Mouse (Mus musculus) adrenal gland, postnatal 4 days (tissue): ENCODE measurements at regions not wholly inside any gene's neighbourhood (a gene's known extent, or its start where the extent isn't known, plus 50 kb on each side); places are given as distances from the start of the nearest gene placed in this dataset.

Source experiments
- DNase-seq, 2 experiments: peaks; one replicate each; pipeline ENCODE4 v3.0.0; 2021 to 2022; ENCODE audit warnings: low spot score in 2 of 2, mixed read lengths in 2 of 2

- DNase-seq: no peak
These were observed 471.1 kb downstream of the Nuf2 start for GRCm38 (mm10) chr1:169060145-169060544.

GRCm38 (mm10) chr1:169051863-169052257, 479.4 kb downstream of the Nuf2 start:
- DNase-seq: no peak

GRCm38 (mm10) chr1:169051085-169051862, 480.0 kb downstream of the Nuf2 start:
- DNase-seq: no peak

GRCm38 (mm10) chr1:169049846-169050245, 481.4 kb downstream of the Nuf2 start:
- no peak for DNase-seq

- no peak for DNase-seq
These were observed 484.3 kb downstream of the Nuf2 start for GRCm38 (mm10) chr1:169046791-169047525.

- no peak for DNase-seq
These were observed 497.7 kb downstream of the Nuf2 start for GRCm38 (mm10) chr1:169033517-169033916.

GRCm38 (mm10) chr1:169031849-169032542, 499.3 kb downstream of the Nuf2 start:
- DNase-seq: no peak

- no peak for DNase-seq
These were observed 503.6 kb downstream of the Nuf2 start for GRCm38 (mm10) chr1:169027706-169028105.

GRCm38 (mm10) chr1:169027241-169027640, 504.0 kb downstream of the Nuf2 start:
- no peak for DNase-seq

GRCm38 (mm10) chr1:169024531-169024930, 506.7 kb downstream of the Nuf2 start:
- no peak for DNase-seq

GRCm38 (mm10) chr1:168991506-168992244, 539.6 kb downstream of the Nuf2 start:
- DNase-seq: no peak

- DNase-seq: no peak
These were observed 543.1 kb upstream of the Pbx1 start for GRCm38 (mm10) chr1:168975037-168975698.

GRCm38 (mm10) chr1:168969402-168969801, 537.3 kb upstream of the Pbx1 start:
- no peak for DNase-seq

GRCm38 (mm10) chr1:168967334-168967733, 535.3 kb upstream of the Pbx1 start:
- no peak for DNase-seq

- DNase-seq: no peak
These were observed 532.4 kb upstream of the Pbx1 start for GRCm38 (mm10) chr1:168964467-168964904.

- DNase-seq: no peak
These were observed 518.9 kb upstream of the Pbx1 start for GRCm38 (mm10) chr1:168950947-168951346.

- no peak for DNase-seq
These were observed 492.2 kb upstream of the Pbx1 start for GRCm38 (mm10) chr1:168924100-168924815.

- DNase-seq: no peak
These were observed 486.4 kb upstream of the Pbx1 start for GRCm38 (mm10) chr1:168918331-168919076.

- no peak for DNase-seq
These were observed 476.7 kb upstream of the Pbx1 start for GRCm38 (mm10) chr1:168908684-168909175.
